Mouse (Mus musculus) kidney, embryonic 14.5 days (tissue): ENCODE measurements around the gene Tcte3. TPM values are rescaled to one million over a fixed set of nuclear protein-coding genes. Genes with fewer than 3 reads are reported as not detected.
"Not testable (repeated sequence)": the region's sequence is repeated elsewhere in the genome, so short reads cannot be mapped to it uniquely, and the experiment has no call there.

ENCODE experiments used
- ATAC-seq: fragments of 200-750 bp; cut with Nextera tagmentation; 2 replicates; pipeline ENCODE4 v1.8.0; 2017; ENCODE audit warnings: moderate number of reproducible peaks, mild to moderate bottlenecking, moderate TSS enrichment, moderate library complexity; ENCODE audit not compliant: low FRiP score, low TSS enrichment
- H3K27ac ChIP-seq: fragments of 300-500 bp; sonication (generic); 2 replicates; pipeline ENCODE4 v1.5.1; 2014; ENCODE audit warnings: low read depth, mild to moderate bottlenecking, low read length, moderate library complexity, mixed read lengths
- H3K27me3 ChIP-seq: fragments of 300-500 bp; sonication (generic); 2 replicates; pipeline ENCODE4 v1.6.1; 2014; ENCODE audit warnings: mild to moderate bottlenecking, low read length; ENCODE audit not compliant: control insufficient read depth, insufficient read depth
- H3K36me3 ChIP-seq: fragments of 300-500 bp; sonication (generic); 2 replicates; pipeline ENCODE4 v1.6.1; 2014; ENCODE audit warnings: low read length, mixed read lengths; ENCODE audit not compliant: control insufficient read depth, insufficient read depth
- H3K4me1 ChIP-seq: fragments of 300-500 bp; sonication (generic); 2 replicates; pipeline ENCODE4 v1.6.1; 2014; ENCODE audit warnings: low read length, mixed read lengths; ENCODE audit not compliant: control insufficient read depth, insufficient read depth
- H3K4me2 ChIP-seq: fragments of 300-500 bp; sonication (generic); replicated peaks from 2 replicates; pipeline ENCODE4 v1.6.1; 2014; ENCODE audit warnings: low read depth, mild to moderate bottlenecking, low read length
- H3K4me3 ChIP-seq: fragments of 300-500 bp; sonication (generic); 2 replicates; pipeline ENCODE4 v1.5.1; 2014; ENCODE audit warnings: mild to moderate bottlenecking, low read length
- H3K9ac ChIP-seq: fragments of 300-500 bp; sonication (generic); 2 replicates; pipeline ENCODE4 v1.6.1; 2014; ENCODE audit warnings: low read depth, mild to moderate bottlenecking, low read length, moderate library complexity
- H3K9me3 ChIP-seq: fragments of 300-500 bp; sonication (generic); 2 replicates; pipeline ENCODE4 v1.6.1; 2016; ENCODE audit warnings: low read length; ENCODE audit not compliant: control insufficient read depth
- WGBS: fragments of 180-500 bp; shearing (Covaris S2); extraction: QIAGEN DNeasy Blood & Tissue Kit; methylation state at CpG from one replicate; pipeline ENCODE4 v1.1.7; 2014; 5-methylcytosine and 5-hydroxymethylcytosine counted together
- polyA plus RNA-seq: library from polyadenylated mRNA; unstranded; fragments of >200 nt; fragmentation: Nextera tagmentation; extraction: Ambion mirVana; gene quantifications from 2 replicates; pipeline ENCODE4 v1.2.1, GENCODE M21; 2014

Tcte3 gene
- polyA plus RNA-seq, 1 experiment from 2014 or later: not detected

DNA sequence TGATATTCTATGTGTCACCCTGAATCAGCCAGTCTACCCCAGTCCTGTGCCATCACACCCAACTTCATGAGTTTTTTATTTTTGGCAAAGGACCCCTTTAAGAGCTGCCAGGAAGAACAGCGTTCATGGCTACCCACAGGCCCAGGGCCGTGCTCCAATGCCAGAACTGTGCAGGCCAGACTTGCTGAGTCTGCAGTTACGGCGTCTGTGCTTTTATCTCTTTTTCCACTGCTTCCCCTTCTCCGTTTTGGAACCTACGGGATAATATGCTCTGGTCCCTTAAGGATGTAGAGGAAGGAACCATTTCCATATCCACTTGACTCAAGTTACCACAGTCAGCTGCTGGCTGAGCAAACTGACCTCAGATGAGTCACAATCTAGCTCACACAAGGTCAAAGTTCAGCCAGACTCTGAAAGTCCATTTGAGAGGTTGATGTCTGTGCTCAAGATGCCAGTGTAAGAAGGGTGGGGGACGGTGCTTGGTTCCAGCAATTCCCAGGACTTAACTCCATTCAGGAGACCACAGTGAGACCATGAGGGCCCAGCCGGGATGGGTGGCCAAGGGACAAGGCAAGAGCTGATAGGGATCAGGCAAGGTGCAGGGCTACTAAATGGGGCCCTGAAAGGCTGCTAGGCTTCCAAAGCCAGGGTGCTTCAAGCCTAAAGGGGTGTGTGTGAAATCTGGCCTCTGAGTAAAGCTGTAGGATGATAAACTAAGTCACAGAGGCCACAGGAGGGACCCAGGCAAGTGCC lies 26.9 kb upstream of the Tcte3 start:
- WGBS: 34% methylated on average over 8 of the region's 8 CpGs
- H3K27me3 ChIP-seq: no peaks in the 10 kb centered on the region
- H3K9me3 ChIP-seq: no peaks in the 10 kb centered on the region
- no peak overlapping the region for H3K4me2 ChIP-seq
- peaks cover 3% of the 10 kb centered on the region; the same call in 1 of the 2 replicates for H3K4me1 ChIP-seq
- H3K4me3 ChIP-seq: no peak overlapping the region
- H3K27ac ChIP-seq: no peak overlapping the region
- no peak for ATAC-seq
- peaks cover 8% of the 10 kb centered on the region; the same call in 1 of the 2 replicates for H3K36me3 ChIP-seq
- no peak overlapping the region for H3K9ac ChIP-seq

DNA sequence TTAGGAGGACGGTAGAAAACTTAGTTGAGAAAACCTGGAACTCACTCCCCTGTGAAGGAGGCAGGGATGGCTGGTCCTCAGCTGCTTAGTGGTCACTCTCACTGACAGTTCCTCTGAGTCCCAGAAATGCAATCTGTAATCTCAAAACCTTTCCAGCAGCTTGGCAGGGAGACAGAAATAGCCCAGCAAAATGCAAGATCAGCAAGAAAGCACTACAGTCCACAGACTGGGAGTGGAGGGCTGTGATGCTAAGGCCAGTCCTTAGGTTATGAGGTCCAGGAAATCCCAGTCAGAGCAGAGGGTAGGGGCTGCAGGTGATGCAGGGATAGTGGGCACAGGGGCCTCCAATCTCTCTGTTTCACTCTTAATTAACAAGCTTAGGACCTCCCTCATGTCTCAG lies 25.6 kb upstream of the Tcte3 start:
- Histone ChIP-seq H3K4me1 (peaks cover 3% of the 10 kb centered on the region; the same call in 1 of the 2 replicates), H3K27me3 (no peaks in the 10 kb centered on the region), H3K36me3 (peaks cover 14% of the 10 kb centered on the region; the same call in 1 of the 2 replicates), H3K4me2 (no peak overlapping the region), H3K27ac (no peak overlapping the region), H3K4me3 (no peak overlapping the region), H3K9me3 (no peaks in the 10 kb centered on the region), H3K9ac (no peak overlapping the region)
- ATAC-seq: no peak
- WGBS: 47% methylated on average over 1 of the region's 1 CpGs

DNA sequence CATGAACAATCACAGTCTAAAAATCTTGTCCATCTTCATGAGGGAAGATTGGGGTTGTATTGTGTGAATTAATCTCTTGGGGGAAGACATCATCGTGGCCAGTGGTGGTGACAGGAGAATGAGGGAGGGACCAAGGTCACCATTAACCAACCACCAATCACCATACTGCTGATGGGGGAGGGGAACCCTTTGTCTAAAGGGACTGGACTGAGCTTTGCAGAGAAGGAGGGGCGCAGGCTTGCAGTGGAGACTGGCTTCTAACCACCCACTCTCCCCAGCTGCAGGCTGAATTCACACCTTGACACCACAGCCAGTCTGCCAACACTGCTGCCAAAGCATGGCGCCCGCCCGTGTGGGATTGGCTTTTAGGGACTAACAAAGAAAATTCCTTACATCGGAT lies 24.8 kb upstream of the Tcte3 start:
- Histone ChIP-seq H3K36me3 (peaks cover 16% of the 10 kb centered on the region; the same call in 1 of the 2 replicates), H3K9me3 (no peaks in the 10 kb centered on the region), H3K4me2 (peak overlapping the region; percentile 26; the same call in 1 of the 2 replicates), H3K4me3 (0 out of 2 replicates have a peak overlapping the region, but pooled peaks have one; percentile 8), H3K27ac (no peak overlapping the region), H3K9ac (no peak overlapping the region; the same call in 1 of the 2 replicates), H3K27me3 (no peaks in the 10 kb centered on the region), H3K4me1 (peaks cover 3% of the 10 kb centered on the region; the same call in 1 of the 2 replicates)
- peak; percentile 83 for ATAC-seq
- 29% methylated on average over 6 of the region's 6 CpGs for WGBS

DNA sequence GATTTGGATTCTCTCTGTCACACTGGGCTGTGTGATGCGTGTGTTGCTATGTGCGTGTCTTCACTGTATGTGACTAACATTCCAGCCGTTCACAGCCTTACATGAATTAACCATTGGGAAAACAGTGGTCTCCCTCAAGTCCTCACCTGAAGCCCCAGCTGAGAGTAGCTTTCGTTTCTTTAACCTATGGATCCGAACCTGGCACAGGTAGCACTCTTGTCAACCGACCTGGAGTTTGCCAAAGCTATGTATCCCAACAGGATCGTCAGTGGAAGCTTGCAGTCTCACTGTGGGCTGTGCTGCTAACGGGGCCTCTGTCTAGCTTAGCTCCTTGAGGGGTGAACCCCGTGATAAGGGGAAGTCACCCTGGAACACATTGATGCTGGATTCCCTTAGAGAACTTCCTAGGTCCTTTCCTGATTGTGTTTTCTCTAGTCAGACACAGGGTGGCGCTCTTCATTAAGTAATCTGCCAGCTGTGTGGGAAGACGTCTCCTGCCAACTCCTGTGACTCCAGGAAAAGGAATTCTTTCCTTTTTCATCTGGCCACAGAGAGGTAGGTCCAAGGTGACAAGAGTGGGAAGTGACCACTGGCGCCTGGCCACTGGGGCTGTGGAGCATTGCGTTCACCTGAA lies 24.2 kb upstream of the Tcte3 start:
- no peaks in the 10 kb centered on the region for H3K9me3 ChIP-seq
- WGBS: 39% methylated on average over 13 of the region's 13 CpGs
- H3K9ac ChIP-seq: no peak overlapping the region; the same call in 1 of the 2 replicates
- peak overlapping the region; percentile 26; the same call in 1 of the 2 replicates for H3K4me2 ChIP-seq
- H3K4me1 ChIP-seq: peaks cover 3% of the 10 kb centered on the region; the same call in 1 of the 2 replicates
- H3K27me3 ChIP-seq: no peaks in the 10 kb centered on the region
- peaks cover 19% of the 10 kb centered on the region; the same call in 1 of the 2 replicates for H3K36me3 ChIP-seq
- H3K4me3 ChIP-seq: 0 out of 2 replicates have a peak overlapping the region, but pooled peaks have one; percentile 8
- no peak overlapping the region for H3K27ac ChIP-seq
- ATAC-seq: peak; percentile 79

DNA sequence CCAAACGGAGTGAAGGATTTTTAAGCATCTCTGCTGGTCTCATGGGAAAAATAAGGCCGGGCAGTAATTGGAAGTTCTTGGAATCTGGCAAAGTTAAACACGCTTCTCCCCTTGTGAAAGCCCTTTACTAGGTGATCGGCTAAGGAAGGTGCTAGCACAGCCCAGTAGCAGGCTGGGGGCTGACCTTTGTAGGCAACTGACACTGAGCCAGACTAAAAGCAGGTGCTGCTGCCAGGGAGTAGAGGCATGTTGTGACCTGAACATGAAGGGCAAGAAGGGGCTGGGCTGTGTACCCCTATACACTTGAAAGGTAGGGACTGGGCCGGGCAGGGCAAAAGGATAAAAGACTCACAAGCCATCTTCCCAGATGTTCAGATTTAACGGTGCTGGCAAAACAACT lies 19.1 kb upstream of the Tcte3 start:
- peaks cover 47% of the 10 kb centered on the region; the same call in 1 of the 2 replicates for H3K36me3 ChIP-seq
- H3K4me3 ChIP-seq: no peak overlapping the region
- WGBS: 84% methylated on average over 6 of the region's 6 CpGs

DNA sequence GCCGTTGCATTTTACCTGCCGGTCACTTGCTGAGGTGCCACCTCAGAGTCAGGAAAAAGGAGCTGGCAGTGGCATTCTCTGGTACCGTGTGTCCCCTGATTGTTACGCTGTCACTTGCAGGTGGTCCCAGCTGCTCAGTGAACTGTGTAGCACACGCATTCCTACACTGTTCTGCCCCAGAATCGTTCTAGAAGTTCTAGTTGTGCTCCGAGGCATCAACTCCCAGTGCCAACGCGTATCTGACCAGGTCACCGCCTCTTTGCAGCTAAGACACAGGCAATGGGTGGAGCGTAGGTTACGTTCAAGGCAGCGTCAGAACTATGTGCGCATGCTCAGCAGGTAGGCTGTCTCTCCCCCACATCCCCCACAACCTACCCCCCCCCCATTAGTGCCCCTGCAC lies 18.4 kb upstream of the Tcte3 start:
- H3K27me3 ChIP-seq: no peaks in the 10 kb centered on the region
- peaks cover 47% of the 10 kb centered on the region; the same call in 1 of the 2 replicates for H3K36me3 ChIP-seq
- 90% methylated on average over 14 of the region's 14 CpGs for WGBS
- H3K4me3 ChIP-seq: no peak overlapping the region
- H3K9ac ChIP-seq: no peak overlapping the region
- no peak for ATAC-seq
- H3K9me3 ChIP-seq: no peaks in the 10 kb centered on the region
- no peak overlapping the region for H3K4me2 ChIP-seq
- H3K27ac ChIP-seq: no peak overlapping the region
- no peaks in the 10 kb centered on the region for H3K4me1 ChIP-seq

More for the DNA sequence above, 19.1 kb upstream of the Tcte3 start:
- ATAC-seq: no peak
- Histone ChIP-seq H3K4me2 (no peak overlapping the region), H3K9me3 (no peaks in the 10 kb centered on the region), H3K27me3 (no peaks in the 10 kb centered on the region), H3K27ac (no peak overlapping the region), H3K4me1 (no peaks in the 10 kb centered on the region), H3K9ac (no peak overlapping the region)

DNA sequence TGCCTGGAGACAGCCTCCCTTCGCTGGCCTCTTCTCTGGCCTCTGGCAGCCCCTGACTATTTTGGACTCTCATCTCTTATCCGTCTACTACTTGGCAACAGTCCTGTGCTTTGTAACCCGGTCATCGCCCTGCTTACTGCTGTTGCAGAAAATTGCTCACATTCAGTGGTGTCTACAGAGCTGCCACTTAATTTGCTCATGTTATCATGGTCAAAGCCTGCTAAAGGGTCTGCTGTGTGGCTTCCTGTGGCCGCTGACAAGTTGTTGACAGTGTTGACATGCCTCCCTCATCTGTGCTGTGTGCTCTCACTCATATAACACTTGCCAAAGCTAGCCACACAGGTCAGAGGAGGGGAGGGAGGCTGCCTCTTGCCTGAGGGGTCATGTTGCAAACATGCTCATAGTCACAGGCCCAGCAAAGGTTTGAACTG lies 16.9 kb upstream of the Tcte3 start:
- no peaks in the 10 kb centered on the region for H3K4me1 ChIP-seq
- no peaks in the 10 kb centered on the region for H3K27me3 ChIP-seq
- H3K27ac ChIP-seq: no peak overlapping the region
- H3K9me3 ChIP-seq: no peaks in the 10 kb centered on the region
- H3K9ac ChIP-seq: no peak overlapping the region
- ATAC-seq: no peak
- no peak overlapping the region for H3K4me3 ChIP-seq
- 87% methylated on average over 5 of the region's 5 CpGs for WGBS
- peaks cover 39% of the 10 kb centered on the region; the same call in 1 of the 2 replicates for H3K36me3 ChIP-seq
- H3K4me2 ChIP-seq: no peak overlapping the region

DNA sequence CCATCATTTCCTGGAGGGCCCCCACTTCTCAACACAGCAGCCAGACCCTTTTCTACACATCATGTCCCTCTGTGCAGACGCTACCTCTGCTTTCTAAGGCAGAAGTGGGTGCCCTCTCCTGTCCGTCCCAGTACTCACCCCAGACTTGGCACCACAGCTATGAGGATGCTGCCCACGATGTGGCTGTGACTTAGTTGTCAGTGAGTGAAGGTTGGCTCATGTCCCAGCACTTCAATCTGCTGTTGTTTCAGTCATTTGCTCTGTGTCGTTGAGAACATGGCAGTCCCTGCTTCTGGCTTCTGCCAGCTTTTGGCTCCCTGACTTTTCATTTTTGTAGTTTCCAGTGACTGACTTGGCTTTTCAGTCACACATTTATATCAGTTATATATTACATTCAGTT lies 14.6 kb upstream of the Tcte3 start:
- H3K9ac ChIP-seq: no peak overlapping the region
- H3K36me3 ChIP-seq: peaks cover 31% of the 10 kb centered on the region; the same call in 1 of the 2 replicates
- 85% methylated on average over 4 of the region's 4 CpGs for WGBS
- H3K9me3 ChIP-seq: no peaks in the 10 kb centered on the region
- H3K4me2 ChIP-seq: no peak overlapping the region
- no peaks in the 10 kb centered on the region for H3K27me3 ChIP-seq
- no peak overlapping the region for H3K27ac ChIP-seq
- ATAC-seq: no peak
- no peaks in the 10 kb centered on the region for H3K4me1 ChIP-seq
- no peak overlapping the region for H3K4me3 ChIP-seq

DNA sequence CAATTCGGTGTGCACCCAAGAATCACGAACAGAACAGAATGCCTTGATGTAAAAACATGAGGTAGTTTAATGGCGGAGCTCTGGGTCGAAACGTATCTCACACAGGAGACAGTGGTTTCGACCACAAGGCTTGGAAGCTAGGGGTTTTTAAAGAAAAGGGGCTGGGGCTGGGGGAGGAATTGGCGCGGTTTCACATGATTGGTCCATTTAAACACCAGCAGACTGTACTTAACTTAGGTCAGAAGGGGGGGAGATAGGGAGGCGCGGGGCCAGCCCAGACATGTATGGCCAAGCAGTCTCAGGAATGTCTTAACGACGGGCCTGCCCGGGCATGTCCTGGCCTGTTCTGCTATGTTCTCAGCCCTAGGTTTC lies 12.5 kb upstream of the Tcte3 start:
- not testable (repeated sequence) for H3K27me3 ChIP-seq, H3K9me3 ChIP-seq, H3K27ac ChIP-seq, ATAC-seq, H3K4me2 ChIP-seq, H3K4me3 ChIP-seq, H3K4me1 ChIP-seq, H3K9ac ChIP-seq
- peaks cover 14% of the 10 kb centered on the region; the same call in 1 of the 2 replicates for H3K36me3 ChIP-seq
- 90% methylated on average over 10 of the region's 13 CpGs for WGBS
